Mouse (Mus musculus): Measurements from ENCODE around the gene Prpf4. TPM values are rescaled to one million over a fixed set of nuclear protein-coding genes. Genes with fewer than 3 reads are reported as not detected.
A peak's percentile ranks its signal among the peaks of the same experiment; 100 is the strongest.

Gene Prpf4
- polyA plus RNA-seq, 1 experiment from 2014 or later: 31.8 TPM

GRCm38 (mm10) chr4:62391892-62392291 is 16.7 kb upstream of the Prpf4 start:
- 88% methylated on average over 7 of the region's 7 CpGs for WGBS
- no peak overlapping the region for H3K4me2 ChIP-seq

DNA sequence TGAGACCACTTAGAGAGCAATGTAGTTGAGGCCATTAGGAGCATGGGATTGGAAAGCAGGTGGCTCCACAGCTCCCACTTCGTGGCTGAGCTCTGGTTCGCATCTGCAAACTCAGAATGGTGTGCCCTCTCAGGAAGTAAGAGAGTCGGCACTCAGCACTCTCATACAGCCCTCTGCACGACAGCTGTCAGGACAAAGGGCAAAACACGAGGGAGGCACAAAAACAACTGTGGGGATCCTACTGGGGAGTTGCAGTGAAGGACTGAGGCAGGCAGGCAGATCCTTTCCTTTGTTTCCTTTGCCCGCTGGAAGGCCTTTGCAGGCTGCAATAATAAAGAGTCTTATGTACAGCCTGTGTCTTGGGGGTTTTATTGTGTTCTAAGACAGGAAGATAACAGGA is 15.1 kb upstream of the Prpf4 start:
- Histone ChIP-seq H3K9me3 (no peaks in the 10 kb centered on the region), H3K4me1 (replicated peaks) (no peaks in the 10 kb centered on the region), H3K4me3 (replicated peaks) (no peak overlapping the region), H3K4me2 (no peak overlapping the region), H3K9ac (replicated peaks) (no peak overlapping the region), H3K27me3 (no peaks in the 10 kb centered on the region), H3K36me3 (peaks cover 83% of the 10 kb centered on the region), H3K27ac (no peak overlapping the region)
- WGBS: 60% methylated on average over 6 of the region's 6 CpGs
- no peak for ATAC-seq (ENCODE audit: insufficient number of reproducible peaks, insufficient read depth, low FRiP score, low TSS enrichment, low read depth)

More at GRCm38 (mm10) chr4:62391892-62392291, 16.7 kb upstream of the Prpf4 start:
- no peaks in the 10 kb centered on the region for H3K9me3 ChIP-seq
- ATAC-seq (ENCODE audit: insufficient number of reproducible peaks, insufficient read depth, low FRiP score, low TSS enrichment, low read depth): no peak
- H3K4me3 ChIP-seq (replicated peaks): no peak overlapping the region
- H3K36me3 ChIP-seq: peaks cover 81% of the 10 kb centered on the region
- H3K27me3 ChIP-seq: no peaks in the 10 kb centered on the region
- H3K9ac ChIP-seq (replicated peaks): no peak overlapping the region
- H3K4me1 ChIP-seq (replicated peaks): no peaks in the 10 kb centered on the region
- H3K27ac ChIP-seq: no peak overlapping the region

GRCm38 (mm10) chr4:62395806-62396205 is 12.8 kb upstream of the Prpf4 start:
- 89% methylated on average over 1 of the region's 1 CpGs for WGBS
- H3K9ac ChIP-seq (replicated peaks): no peak overlapping the region
- H3K9me3 ChIP-seq: no peaks in the 10 kb centered on the region
- H3K4me3 ChIP-seq (replicated peaks): no peak overlapping the region
- H3K4me1 ChIP-seq (replicated peaks): no peaks in the 10 kb centered on the region
- no peak overlapping the region for H3K27ac ChIP-seq
- no peak overlapping the region for H3K4me2 ChIP-seq
- no peak for ATAC-seq (ENCODE audit: insufficient number of reproducible peaks, insufficient read depth, low FRiP score, low TSS enrichment, low read depth)
- H3K27me3 ChIP-seq: no peaks in the 10 kb centered on the region
- peaks cover 82% of the 10 kb centered on the region for H3K36me3 ChIP-seq

GRCm38 (mm10) chr4:62397616-62398365 is 10.8 kb upstream of the Prpf4 start:
- Histone ChIP-seq H3K4me3 (replicated peaks) (no peak overlapping the region), H3K9me3 (no peaks in the 10 kb centered on the region)

GRCm38 (mm10) chr4:62398956-62399355 is 9.6 kb upstream of the Prpf4 start:
- H3K9ac ChIP-seq (replicated peaks): no peak overlapping the region
- peaks cover 86% of the 10 kb centered on the region for H3K36me3 ChIP-seq
- H3K4me3 ChIP-seq (replicated peaks): no peak overlapping the region
- H3K27ac ChIP-seq: no peak overlapping the region
- no peaks in the 10 kb centered on the region for H3K9me3 ChIP-seq
- no peaks in the 10 kb centered on the region for H3K4me1 ChIP-seq (replicated peaks)
- ATAC-seq (ENCODE audit: insufficient number of reproducible peaks, insufficient read depth, low FRiP score, low TSS enrichment, low read depth): no peak
- H3K4me2 ChIP-seq: no peak overlapping the region
- 99% methylated on average over 3 of the region's 3 CpGs for WGBS
- H3K27me3 ChIP-seq: no peaks in the 10 kb centered on the region

More at GRCm38 (mm10) chr4:62397616-62398365, 10.8 kb upstream of the Prpf4 start:
- H3K9ac ChIP-seq (replicated peaks): no peak overlapping the region
- no peaks in the 10 kb centered on the region for H3K4me1 ChIP-seq (replicated peaks)
- peaks cover 83% of the 10 kb centered on the region for H3K36me3 ChIP-seq
- 91% methylated on average over 4 of the region's 4 CpGs for WGBS
- no peak for ATAC-seq (ENCODE audit: insufficient number of reproducible peaks, insufficient read depth, low FRiP score, low TSS enrichment, low read depth)
- H3K27me3 ChIP-seq: no peaks in the 10 kb centered on the region
- H3K4me2 ChIP-seq: no peak overlapping the region
- H3K27ac ChIP-seq: no peak overlapping the region

GRCm38 (mm10) chr4:62406133-62406532 is 2.5 kb upstream of the Prpf4 start:
- peaks cover 24% of the 10 kb centered on the region for H3K4me1 ChIP-seq (replicated peaks)
- peaks cover 39% of the 10 kb centered on the region for H3K36me3 ChIP-seq
- H3K27ac ChIP-seq: no peak overlapping the region
- no peak overlapping the region; the same call in 1 of the 2 replicates for H3K9ac ChIP-seq (replicated peaks)
- no peaks in the 10 kb centered on the region for H3K27me3 ChIP-seq
- H3K4me3 ChIP-seq (replicated peaks): no peak overlapping the region
- no peaks in the 10 kb centered on the region for H3K9me3 ChIP-seq
- H3K4me2 ChIP-seq: 0 out of 2 replicates have a peak overlapping the region, but pooled peaks have one; percentile 17
- 93% methylated on average over 4 of the region's 4 CpGs for WGBS
- no peak for ATAC-seq (ENCODE audit: insufficient number of reproducible peaks, insufficient read depth, low FRiP score, low TSS enrichment, low read depth)

GRCm38 (mm10) chr4:62407730-62408582 is 641 bp upstream of the Prpf4 start:
- peak; percentile 61; the same call in 1 of the 2 replicates for ATAC-seq (ENCODE audit: insufficient number of reproducible peaks, insufficient read depth, low FRiP score, low TSS enrichment, low read depth)
- peaks cover 24% of the 10 kb centered on the region for H3K4me1 ChIP-seq (replicated peaks)
- peak overlapping the region; percentile 72 for H3K4me3 ChIP-seq (replicated peaks)
- no peaks in the 10 kb centered on the region for H3K9me3 ChIP-seq
- whole genome bisulfite sequencing: under 1% methylated on average over 35 of the region's 35 CpGs
- no peaks in the 10 kb centered on the region for H3K27me3 ChIP-seq
- H3K27ac ChIP-seq: peak overlapping the region; percentile 84
- H3K9ac ChIP-seq (replicated peaks): peak overlapping the region; percentile 82
- peaks cover 39% of the 10 kb centered on the region for H3K36me3 ChIP-seq
- peak overlapping the region; percentile 53 for H3K4me2 ChIP-seq

GRCm38 (mm10) chr4:62409615-62410014 is 1.0 kb downstream of the Prpf4 start:
- H3K4me2 ChIP-seq: peak overlapping the region; percentile 81
- WGBS: 27% methylated on average over 6 of the region's 6 CpGs
- H3K27me3 ChIP-seq: no peaks in the 10 kb centered on the region
- peaks cover 24% of the 10 kb centered on the region for H3K4me1 ChIP-seq (replicated peaks)
- H3K4me3 ChIP-seq (replicated peaks): peak overlapping the region; percentile 72
- peak overlapping the region; percentile 83 for H3K9ac ChIP-seq (replicated peaks)
- peaks cover 42% of the 10 kb centered on the region for H3K36me3 ChIP-seq
- no peak for ATAC-seq (ENCODE audit: insufficient number of reproducible peaks, insufficient read depth, low FRiP score, low TSS enrichment, low read depth)
- no peak overlapping the region for H3K27ac ChIP-seq
- no peaks in the 10 kb centered on the region for H3K9me3 ChIP-seq

- H3K4me1 ChIP-seq (replicated peaks): peaks cover 24% of the 10 kb centered on the region
- peak overlapping the region; percentile 81 for H3K4me2 ChIP-seq
- H3K27ac ChIP-seq: no peak overlapping the region
- H3K4me3 ChIP-seq (replicated peaks): peak overlapping the region; percentile 72
- no peaks in the 10 kb centered on the region for H3K9me3 ChIP-seq
- WGBS: 90% methylated on average over 2 of the region's 2 CpGs
- H3K9ac ChIP-seq (replicated peaks): no peak overlapping the region
- ATAC-seq (ENCODE audit: insufficient number of reproducible peaks, insufficient read depth, low FRiP score, low TSS enrichment, low read depth): no peak
- no peaks in the 10 kb centered on the region for H3K27me3 ChIP-seq
- peaks cover 46% of the 10 kb centered on the region for H3K36me3 ChIP-seq
Measured at GRCm38 (mm10) chr4:62410325-62410724, 1.7 kb downstream of the Prpf4 start.

GRCm38 (mm10) chr4:62411606-62412005 is 3.0 kb downstream of the Prpf4 start:
- H3K4me3 ChIP-seq (replicated peaks): no peak overlapping the region
- ATAC-seq (ENCODE audit: insufficient number of reproducible peaks, insufficient read depth, low FRiP score, low TSS enrichment, low read depth): no peak
- H3K4me1 ChIP-seq (replicated peaks): peaks cover 16% of the 10 kb centered on the region
- no peak overlapping the region for H3K4me2 ChIP-seq
- H3K27ac ChIP-seq: no peak overlapping the region
- no peaks in the 10 kb centered on the region for H3K9me3 ChIP-seq
- WGBS: 94% methylated on average over 10 of the region's 10 CpGs
- H3K27me3 ChIP-seq: no peaks in the 10 kb centered on the region
- H3K9ac ChIP-seq (replicated peaks): no peak overlapping the region
- peaks cover 54% of the 10 kb centered on the region for H3K36me3 ChIP-seq

- no peak overlapping the region for H3K27ac ChIP-seq
- no peaks in the 10 kb centered on the region for H3K9me3 ChIP-seq
- H3K4me3 ChIP-seq (replicated peaks): no peak overlapping the region
- WGBS: 79% methylated on average over 8 of the region's 8 CpGs
- no peak overlapping the region for H3K9ac ChIP-seq (replicated peaks)
- peaks cover 100% of the 10 kb centered on the region for H3K36me3 ChIP-seq
- no peak for ATAC-seq (ENCODE audit: insufficient number of reproducible peaks, insufficient read depth, low FRiP score, low TSS enrichment, low read depth)
- no peak overlapping the region for H3K4me2 ChIP-seq
- H3K4me1 ChIP-seq (replicated peaks): no peaks in the 10 kb centered on the region
- no peaks in the 10 kb centered on the region for H3K27me3 ChIP-seq
Measured at GRCm38 (mm10) chr4:62418448-62418847, 9.9 kb downstream of the Prpf4 start.

All from limb, embryonic 12.5 days (tissue).